Mouse (Mus musculus) stomach, embryonic 14.5 days (tissue): Measurements from ENCODE around the gene Map10. TPM values are rescaled to one million over a fixed set of nuclear protein-coding genes. Genes with fewer than 3 reads are reported as not detected.

ENCODE experiments used
- ATAC-seq: fragments of 200-750 bp; cut with Nextera tagmentation; 2 replicates; pipeline ENCODE4 v1.8.0; 2017; ENCODE audit warnings: low read depth, moderate TSS enrichment; ENCODE audit not compliant: insufficient number of reproducible peaks, insufficient read depth, low FRiP score
- H3K27ac ChIP-seq: fragments of 300-500 bp; sonication (generic); 2 replicates; pipeline ENCODE4 v1.5.1; 2014; ENCODE audit warnings: mild to moderate bottlenecking, low read length, moderate library complexity, mixed read lengths
- H3K27me3 ChIP-seq: fragments of 300-500 bp; sonication (generic); 2 replicates; pipeline ENCODE4 v1.6.1; 2014; ENCODE audit warnings: low read length, control low read depth, mixed read lengths; ENCODE audit not compliant: control insufficient read depth, insufficient read depth
- H3K36me3 ChIP-seq: fragments of 300-500 bp; sonication (generic); 2 replicates; pipeline ENCODE4 v1.6.1; 2014; ENCODE audit warnings: mild to moderate bottlenecking, control low read depth, low read length, moderate library complexity, mixed read lengths; ENCODE audit not compliant: control insufficient read depth, insufficient read depth
- H3K4me1 ChIP-seq: fragments of 300-500 bp; sonication (generic); 2 replicates; pipeline ENCODE4 v1.6.1; 2014; ENCODE audit warnings: low read length, control low read depth, mixed read lengths; ENCODE audit not compliant: control insufficient read depth, insufficient read depth
- H3K4me2 ChIP-seq: fragments of 300-500 bp; sonication (generic); replicated peaks from 2 replicates; pipeline ENCODE4 v1.6.1; 2014; ENCODE audit warnings: low read depth, low read length, control low read depth
- H3K4me3 ChIP-seq: fragments of 300-500 bp; sonication (generic); 2 replicates; pipeline ENCODE4 v1.5.1; 2014; ENCODE audit warnings: low read depth, low read length, control low read depth
- H3K9ac ChIP-seq: fragments of 300-500 bp; sonication (generic); replicated peaks from 2 replicates; pipeline ENCODE4 v1.6.1; 2014; ENCODE audit warnings: low read depth, mild to moderate bottlenecking, control low read depth, low read length, moderate library complexity, mixed read lengths
- H3K9me3 ChIP-seq: fragments of 300-500 bp; sonication (generic); 2 replicates; pipeline ENCODE4 v1.6.1; 2016; ENCODE audit warnings: low read depth, low read length, control low read depth; ENCODE audit not compliant: control insufficient read depth
- WGBS: fragments of 180-500 bp; shearing (Covaris S2); extraction: QIAGEN DNeasy Blood & Tissue Kit; methylation state at CpG from one replicate; pipeline ENCODE4 v1.1.7; 2014; 5-methylcytosine and 5-hydroxymethylcytosine counted together
- polyA plus RNA-seq: library from polyadenylated mRNA; unstranded; fragments of >200 nt; fragmentation: Nextera tagmentation; extraction: Ambion mirVana; gene quantifications from 2 replicates; pipeline ENCODE4 v1.2.1, GENCODE M21; 2014

Gene Map10
- polyA plus RNA-seq, 1 experiment from 2014 or later = 7.4 TPM

DNA sequence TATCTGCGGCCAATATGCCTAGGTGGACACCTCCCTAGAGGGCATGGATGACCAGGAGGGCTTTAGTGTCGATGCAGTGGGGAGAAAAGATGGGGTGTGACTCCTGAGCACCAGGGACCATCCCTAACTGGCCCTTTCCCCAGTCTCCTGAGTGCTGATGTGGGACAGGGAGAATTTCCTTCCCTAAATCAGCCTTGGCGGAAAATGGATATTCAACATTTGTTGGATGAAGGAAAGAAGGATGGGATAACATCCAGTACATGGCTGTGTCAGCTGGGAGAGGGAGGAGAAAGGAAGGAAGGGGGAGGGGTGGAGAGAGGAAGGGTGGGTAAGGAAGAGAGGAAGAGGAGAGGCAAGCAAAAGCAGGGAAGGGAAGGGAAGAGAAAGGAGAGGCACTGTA is 21.3 kb downstream of the Map10 start:
- H3K4me2 ChIP-seq = no peak overlapping the region

DNA sequence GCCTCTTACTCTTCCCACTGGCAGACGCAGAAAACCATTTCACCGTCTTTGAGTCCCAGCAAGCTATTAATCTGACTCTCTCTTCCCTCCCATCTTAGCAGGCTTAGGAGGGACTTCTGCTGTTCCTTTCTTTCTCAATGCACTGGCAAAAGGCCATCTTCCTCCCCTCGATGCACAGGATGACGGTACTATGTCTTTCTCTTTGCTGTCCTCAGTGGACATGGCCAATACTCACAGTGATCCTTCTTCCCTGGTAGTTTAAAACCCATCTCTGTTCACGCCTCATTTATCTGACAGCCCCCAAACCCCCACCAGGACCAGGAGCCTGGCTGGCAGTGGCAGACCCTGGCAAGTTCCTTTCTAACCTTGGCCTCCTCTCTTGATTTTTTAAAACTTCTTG is 22.8 kb downstream of the Map10 start:
- 49% methylated on average over 5 of the region's 5 CpGs for WGBS
- no peak overlapping the region for H3K27ac ChIP-seq
- ATAC-seq = no peak
- no peaks in the 10 kb centered on the region for H3K9me3 ChIP-seq
- no peak overlapping the region for H3K4me3 ChIP-seq
- H3K27me3 ChIP-seq = no peaks in the 10 kb centered on the region
- H3K9ac ChIP-seq = no peak overlapping the region
- no peaks in the 10 kb centered on the region for H3K4me1 ChIP-seq
- no peak overlapping the region for H3K4me2 ChIP-seq
- H3K36me3 ChIP-seq = no peaks in the 10 kb centered on the region

More for the DNA sequence above, 21.3 kb downstream of the Map10 start:
- no peaks in the 10 kb centered on the region for H3K4me1 ChIP-seq
- no peak for ATAC-seq
- H3K36me3 ChIP-seq = no peaks in the 10 kb centered on the region
- H3K9ac ChIP-seq = no peak overlapping the region
- H3K4me3 ChIP-seq = no peak overlapping the region
- no peak overlapping the region for H3K27ac ChIP-seq
- no peaks in the 10 kb centered on the region for H3K27me3 ChIP-seq
- no peaks in the 10 kb centered on the region for H3K9me3 ChIP-seq
- WGBS = 76% methylated on average over 3 of the region's 3 CpGs

DNA sequence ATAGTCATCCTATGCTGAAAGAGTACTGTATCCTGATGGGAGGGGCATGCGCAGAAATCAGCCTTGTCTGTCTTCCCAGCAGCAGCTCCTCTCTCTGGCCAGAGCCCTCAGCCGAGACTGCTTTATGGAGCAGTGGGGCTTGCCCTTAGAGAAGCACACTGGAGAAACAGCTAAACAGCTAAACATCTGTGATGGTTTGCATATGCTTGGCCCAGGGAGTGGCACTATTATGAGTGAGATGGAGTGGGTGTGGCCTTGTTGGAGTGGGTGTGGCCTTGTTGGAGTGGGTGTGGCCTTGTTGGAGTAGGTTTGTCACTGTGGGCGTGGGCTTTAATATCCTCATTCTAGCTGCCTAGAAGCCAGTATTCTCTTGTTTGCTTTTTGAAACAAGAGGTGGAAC is 23.6 kb downstream of the Map10 start:
- H3K4me2 ChIP-seq = no peak overlapping the region
- ATAC-seq = no peak
- no peaks in the 10 kb centered on the region for H3K36me3 ChIP-seq
- no peaks in the 10 kb centered on the region for H3K4me1 ChIP-seq
- no peak overlapping the region for H3K9ac ChIP-seq
- no peaks in the 10 kb centered on the region for H3K9me3 ChIP-seq
- 76% methylated on average over 3 of the region's 3 CpGs for WGBS
- H3K27me3 ChIP-seq = no peaks in the 10 kb centered on the region
- no peak overlapping the region for H3K4me3 ChIP-seq
- H3K27ac ChIP-seq = no peak overlapping the region

DNA sequence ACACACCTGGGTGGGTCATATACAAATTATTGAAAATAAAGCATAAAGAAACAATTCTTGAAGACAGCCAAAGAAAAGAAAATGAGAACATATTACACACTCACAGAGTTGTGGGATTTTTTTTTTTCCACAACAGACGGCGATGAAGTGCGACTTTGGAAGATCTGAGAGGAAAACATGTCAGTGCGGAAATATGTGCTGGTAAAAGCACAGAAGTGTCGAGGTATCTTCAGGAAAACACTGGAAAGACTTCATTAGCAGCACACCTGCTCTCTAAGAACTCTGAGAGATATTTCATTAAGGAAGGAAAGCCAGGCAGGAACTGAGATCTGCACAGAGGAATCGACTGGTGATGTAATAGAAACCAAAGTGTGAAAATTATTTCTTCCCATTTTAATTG is 26.3 kb downstream of the Map10 start:
- H3K4me1 ChIP-seq = no peaks in the 10 kb centered on the region
- no peak overlapping the region for H3K4me3 ChIP-seq
- 84% methylated on average over 6 of the region's 6 CpGs for WGBS
- no peak overlapping the region for H3K9ac ChIP-seq
- no peaks in the 10 kb centered on the region for H3K36me3 ChIP-seq
- no peak for ATAC-seq
- no peak overlapping the region for H3K4me2 ChIP-seq
- no peak overlapping the region for H3K27ac ChIP-seq
- H3K9me3 ChIP-seq = peaks cover 5% of the 10 kb centered on the region; the same call in 1 of the 2 replicates
- no peaks in the 10 kb centered on the region for H3K27me3 ChIP-seq

DNA sequence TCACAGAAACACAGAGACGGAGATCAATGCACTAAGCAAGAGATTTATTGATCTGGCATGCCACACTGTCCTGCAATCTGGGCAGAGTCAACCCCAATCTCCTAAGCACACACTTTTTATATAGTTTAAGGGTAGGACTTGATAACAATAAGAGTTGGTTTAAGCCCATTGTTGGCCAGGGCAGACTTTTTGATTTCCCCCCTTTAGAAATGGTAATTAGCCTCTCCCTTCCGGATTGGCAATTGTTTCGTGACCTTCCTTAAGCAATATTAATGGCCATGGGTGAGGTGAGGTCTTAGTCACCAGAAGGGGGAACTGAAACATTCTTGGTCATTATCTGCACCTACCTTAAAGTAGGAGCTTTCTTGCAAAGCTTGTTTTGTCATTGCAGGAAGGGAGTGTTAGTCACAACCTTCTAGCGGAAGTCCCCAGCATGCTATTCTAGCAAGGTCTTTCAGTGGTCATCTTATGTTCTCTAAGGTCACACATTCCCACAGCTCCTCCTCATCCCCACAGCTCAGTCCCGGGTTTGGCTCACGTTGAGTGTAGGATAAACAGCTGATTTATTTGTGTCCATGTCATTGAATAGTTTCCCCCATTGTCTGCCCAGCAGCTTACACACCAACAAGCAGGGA is 29.9 kb downstream of the Map10 start:
- no peak overlapping the region for H3K27ac ChIP-seq
- H3K9me3 ChIP-seq = peaks cover 5% of the 10 kb centered on the region; the same call in 1 of the 2 replicates
- no peak overlapping the region for H3K4me2 ChIP-seq
- no peak for ATAC-seq
- H3K4me1 ChIP-seq = no peaks in the 10 kb centered on the region
- WGBS = 77% methylated on average over 6 of the region's 6 CpGs
- H3K4me3 ChIP-seq = no peak overlapping the region
- H3K27me3 ChIP-seq = no peaks in the 10 kb centered on the region
- no peaks in the 10 kb centered on the region for H3K36me3 ChIP-seq
- H3K9ac ChIP-seq = no peak overlapping the region

DNA sequence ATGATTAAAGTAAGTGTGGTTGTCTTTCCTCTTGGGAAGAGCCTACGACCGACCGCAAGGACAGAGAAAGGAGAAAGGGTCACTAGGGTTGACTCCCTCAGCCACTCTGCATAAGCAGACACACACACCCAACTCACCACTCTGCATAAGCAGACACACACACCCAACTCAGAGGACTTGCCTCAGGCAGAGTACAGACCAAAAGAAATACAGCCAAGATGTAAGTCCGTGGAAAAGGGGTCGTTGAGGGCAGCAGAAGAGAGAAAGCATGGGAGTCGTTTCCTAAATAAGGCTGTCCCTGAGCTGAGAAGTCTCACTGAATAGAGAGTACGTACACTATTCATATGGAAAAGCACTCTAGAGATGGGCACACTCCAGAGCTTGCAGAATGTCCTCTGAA is 30.8 kb downstream of the Map10 start:
- no peak overlapping the region for H3K4me2 ChIP-seq
- H3K4me1 ChIP-seq = no peaks in the 10 kb centered on the region
- peaks cover 5% of the 10 kb centered on the region; the same call in 1 of the 2 replicates for H3K9me3 ChIP-seq
- no peak for ATAC-seq
- no peaks in the 10 kb centered on the region for H3K27me3 ChIP-seq
- no peak overlapping the region for H3K9ac ChIP-seq
- no peaks in the 10 kb centered on the region for H3K36me3 ChIP-seq
- 75% methylated on average over 7 of the region's 7 CpGs for WGBS
- H3K4me3 ChIP-seq = no peak overlapping the region
- H3K27ac ChIP-seq = no peak overlapping the region

DNA sequence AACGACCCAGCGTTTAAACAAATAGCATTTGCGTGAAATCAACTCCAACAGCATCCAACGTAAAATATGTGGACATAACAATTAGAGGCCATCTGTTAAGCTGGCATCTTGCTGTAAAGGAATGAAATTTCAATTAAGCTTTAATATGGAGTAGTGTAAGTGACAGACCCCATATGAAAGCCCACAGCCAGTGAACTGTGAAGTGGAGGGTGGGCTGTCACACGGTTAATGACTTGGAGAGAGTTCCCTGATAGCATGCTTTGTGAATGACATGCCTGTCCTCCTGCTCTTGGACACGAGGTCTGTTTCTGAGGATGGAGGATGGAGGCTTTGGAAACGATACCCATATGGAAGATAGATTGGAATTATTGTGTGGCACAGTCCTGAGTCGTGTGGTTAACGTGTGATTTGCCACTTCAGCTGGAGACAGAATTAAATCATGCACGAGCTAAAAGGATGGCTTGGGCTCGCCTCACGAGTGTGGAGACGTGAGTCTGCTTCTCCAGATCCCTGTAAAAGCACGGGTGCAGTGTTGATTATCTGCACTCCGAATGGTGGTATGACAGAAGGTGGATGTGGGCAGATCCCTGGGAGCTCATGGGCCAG is 33.4 kb downstream of the Map10 start:
- WGBS = 79% methylated on average over 15 of the region's 15 CpGs
- Histone ChIP-seq H3K4me1 (no peaks in the 10 kb centered on the region), H3K4me2 (no peak overlapping the region), H3K27me3 (no peaks in the 10 kb centered on the region), H3K9ac (no peak overlapping the region), H3K9me3 (peaks cover 5% of the 10 kb centered on the region; the same call in 1 of the 2 replicates), H3K36me3 (no peaks in the 10 kb centered on the region), H3K4me3 (no peak overlapping the region), H3K27ac (no peak overlapping the region)
- ATAC-seq = no peak

DNA sequence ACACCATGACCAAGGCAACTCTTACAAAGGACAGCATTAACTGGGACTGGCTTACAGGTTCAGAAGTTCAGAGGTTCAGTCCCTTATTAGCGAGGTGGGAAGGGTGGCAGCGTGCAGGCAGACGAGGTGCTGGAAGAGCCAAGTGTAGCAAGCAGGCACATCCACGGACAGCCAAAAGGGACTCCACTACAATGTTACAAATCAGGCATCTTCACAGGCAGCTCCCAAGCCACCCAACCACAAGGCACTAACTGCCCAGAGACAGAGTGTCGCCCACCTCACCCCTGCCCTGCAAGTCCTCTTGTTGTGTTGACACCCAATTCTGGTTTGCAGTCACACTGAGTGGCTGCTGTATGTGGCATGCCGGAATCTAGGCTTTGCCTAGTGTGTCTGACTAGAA is 34.8 kb downstream of the Map10 start:
- H3K4me1 ChIP-seq = no peaks in the 10 kb centered on the region
- no peak overlapping the region for H3K4me3 ChIP-seq
- 89% methylated on average over 6 of the region's 6 CpGs for WGBS
- no peak overlapping the region for H3K9ac ChIP-seq
- no peaks in the 10 kb centered on the region for H3K36me3 ChIP-seq
- no peak overlapping the region for H3K27ac ChIP-seq
- no peaks in the 10 kb centered on the region for H3K27me3 ChIP-seq
- no peak overlapping the region for H3K4me2 ChIP-seq
- no peaks in the 10 kb centered on the region for H3K9me3 ChIP-seq
- ATAC-seq = no peak

DNA sequence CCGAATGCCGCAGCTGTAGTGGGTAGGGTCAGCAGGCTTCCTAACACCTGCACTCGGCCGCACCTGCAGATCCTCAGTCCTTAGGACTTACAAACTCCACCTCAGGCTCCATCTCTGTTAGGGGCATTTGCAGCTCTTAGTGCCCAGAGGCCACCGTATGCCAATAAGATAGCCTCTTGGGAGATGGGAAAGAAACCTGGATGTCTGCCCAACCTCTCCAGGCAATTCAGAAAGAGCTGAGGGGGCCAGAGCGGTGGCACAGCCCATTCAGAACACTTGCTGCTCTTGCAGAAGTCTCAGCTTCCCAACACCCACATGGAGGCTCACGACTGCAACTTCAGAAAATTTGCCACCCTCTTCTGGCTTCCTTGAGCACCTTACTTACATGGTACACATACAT is 36.2 kb downstream of the Map10 start:
- WGBS = 85% methylated on average over 7 of the region's 7 CpGs

More for the DNA sequence above, 36.2 kb downstream of the Map10 start:
- no peak for ATAC-seq
- Histone ChIP-seq H3K4me3 (no peak overlapping the region), H3K9me3 (no peaks in the 10 kb centered on the region), H3K9ac (no peak overlapping the region), H3K4me1 (no peaks in the 10 kb centered on the region), H3K27me3 (no peaks in the 10 kb centered on the region), H3K27ac (no peak overlapping the region), H3K36me3 (no peaks in the 10 kb centered on the region), H3K4me2 (no peak overlapping the region)
